Mouse (Mus musculus): ENCODE data around the gene Gm960. TPM values are rescaled to one million over a fixed set of nuclear protein-coding genes. Genes with fewer than 3 reads are reported as not detected.
"Not testable (repeated sequence)": the region's sequence is repeated elsewhere in the genome, so short reads cannot be mapped to it uniquely, and the experiment has no call there.

Gene Gm960
- total and polyA plus RNA-seq, 3 experiments, result 0.93 TPM; not detected in 2

- Histone ChIP-seq H3K9me3 (replicated peaks) (no peaks in the 10 kb centered on the region), H3K4me1 (ENCODE audit: insufficient read depth, low read depth, low read length) (no peaks in the 10 kb centered on the region), H3K27me3 (ENCODE audit: insufficient read depth, low read length) (peaks cover 13% of the 10 kb centered on the region; the same call in 1 of the 2 replicates), H3K4me3 (ENCODE audit: low read depth, low read length) (no peak overlapping the region), H3K36me3 (replicated peaks) (no peaks in the 10 kb centered on the region)
- DNase-seq (ENCODE audit: low spot score) (no peak), ATAC-seq (ENCODE audit: extremely low read depth, insufficient number of reproducible peaks, low FRiP score, poor library complexity, severe bottlenecking) (no peak)
- TF ChIP-seq POLR2AphosphoS5 (IDR thresholded peaks at IDR 0.05; ENCODE audit: insufficient replicate concordance, low read depth, low read length) (no peak), GATA2 (IDR thresholded peaks at IDR 0.05; ENCODE audit: borderline replicate concordance, low read depth, low read length) (no peak), GATA1 (IDR thresholded peaks at IDR 0.05; ENCODE audit: borderline replicate concordance, low read length) (no peak), CTCF (IDR thresholded peaks at IDR 0.05; ENCODE audit: low read depth, low read length) (no peak), TAL1 (conservative IDR thresholded peaks at IDR 0.05; ENCODE audit: low read depth, low read length) (no peak)
These were observed 111.0 kb downstream of the Gm960 start for GRCm38 (mm10) chr19:4587426-4587825.

- not testable (repeated sequence) for H3K9me3 ChIP-seq (replicated peaks); H3K36me3 ChIP-seq (replicated peaks); H3K4me1 ChIP-seq (ENCODE audit: insufficient read depth, low read depth, low read length); DNase-seq (ENCODE audit: low spot score); H3K4me3 ChIP-seq (ENCODE audit: low read depth, low read length); ATAC-seq (ENCODE audit: extremely low read depth, insufficient number of reproducible peaks, low FRiP score, poor library complexity, severe bottlenecking)
- H3K27me3 ChIP-seq (ENCODE audit: insufficient read depth, low read length), result peaks cover 13% of the 10 kb centered on the region; the same call in 1 of the 2 replicates
These were observed 111.7 kb downstream of the Gm960 start for GRCm38 (mm10) chr19:4586783-4587182.

- no peaks in the 10 kb centered on the region for H3K36me3 ChIP-seq (replicated peaks)
- TF ChIP-seq POLR2AphosphoS5 (IDR thresholded peaks at IDR 0.05; ENCODE audit: insufficient replicate concordance, low read depth, low read length) (no peak), CTCF (IDR thresholded peaks at IDR 0.05; ENCODE audit: low read depth, low read length) (no peak), GATA2 (IDR thresholded peaks at IDR 0.05; ENCODE audit: borderline replicate concordance, low read depth, low read length) (no peak), TAL1 (conservative IDR thresholded peaks at IDR 0.05; ENCODE audit: low read depth, low read length) (no peak), GATA1 (IDR thresholded peaks at IDR 0.05; ENCODE audit: borderline replicate concordance, low read length) (no peak)
- no peaks in the 10 kb centered on the region for H3K4me1 ChIP-seq (ENCODE audit: insufficient read depth, low read depth, low read length)
- peaks cover 13% of the 10 kb centered on the region for H3K27me3 ChIP-seq (ENCODE audit: insufficient read depth, low read length)
- DNase-seq (ENCODE audit: low spot score) (no peak), ATAC-seq (ENCODE audit: extremely low read depth, insufficient number of reproducible peaks, low FRiP score, poor library complexity, severe bottlenecking) (no peak)
- H3K4me3 ChIP-seq (ENCODE audit: low read depth, low read length), result no peak overlapping the region
- H3K9me3 ChIP-seq (replicated peaks), result no peaks in the 10 kb centered on the region
These were observed 114.6 kb downstream of the Gm960 start for GRCm38 (mm10) chr19:4583856-4584255.

- TF ChIP-seq CTCF (IDR thresholded peaks at IDR 0.05; ENCODE audit: low read depth, low read length) (no peak), POLR2AphosphoS5 (IDR thresholded peaks at IDR 0.05; ENCODE audit: insufficient replicate concordance, low read depth, low read length) (no peak), TAL1 (conservative IDR thresholded peaks at IDR 0.05; ENCODE audit: low read depth, low read length) (no peak), GATA1 (IDR thresholded peaks at IDR 0.05; ENCODE audit: borderline replicate concordance, low read length) (no peak), GATA2 (IDR thresholded peaks at IDR 0.05; ENCODE audit: borderline replicate concordance, low read depth, low read length) (no peak)
These were observed 119.2 kb downstream of the Gm960 start for GRCm38 (mm10) chr19:4579296-4579695.

GRCm38 (mm10) chr19:4578799-4579198, 119.7 kb downstream of the Gm960 start:
- Histone ChIP-seq H3K27me3 (ENCODE audit: insufficient read depth, low read length) (peaks cover 16% of the 10 kb centered on the region), H3K36me3 (replicated peaks) (no peaks in the 10 kb centered on the region), H3K9me3 (replicated peaks) (no peaks in the 10 kb centered on the region), H3K4me3 (ENCODE audit: low read depth, low read length) (no peak overlapping the region), H3K4me1 (ENCODE audit: insufficient read depth, low read depth, low read length) (no peaks in the 10 kb centered on the region)
- TF ChIP-seq TAL1 (conservative IDR thresholded peaks at IDR 0.05; ENCODE audit: low read depth, low read length), result no peak
- no peak for TF ChIP-seq POLR2AphosphoS5 (IDR thresholded peaks at IDR 0.05; ENCODE audit: insufficient replicate concordance, low read depth, low read length)
- ATAC-seq (ENCODE audit: extremely low read depth, insufficient number of reproducible peaks, low FRiP score, poor library complexity, severe bottlenecking), result no peak
- DNase-seq (ENCODE audit: low spot score), result no peak

More at GRCm38 (mm10) chr19:4579296-4579695, 119.2 kb downstream of the Gm960 start:
- Histone ChIP-seq H3K4me1 (ENCODE audit: insufficient read depth, low read depth, low read length) (no peaks in the 10 kb centered on the region), H3K36me3 (replicated peaks) (no peaks in the 10 kb centered on the region), H3K27me3 (ENCODE audit: insufficient read depth, low read length) (peaks cover 19% of the 10 kb centered on the region), H3K4me3 (ENCODE audit: low read depth, low read length) (no peak overlapping the region), H3K9me3 (replicated peaks) (no peaks in the 10 kb centered on the region)
- DNase-seq (ENCODE audit: low spot score) (no peak), ATAC-seq (ENCODE audit: extremely low read depth, insufficient number of reproducible peaks, low FRiP score, poor library complexity, severe bottlenecking) (no peak)

Other genes with a start within 250 kb of the Gm960 start
- not detected in 2 replicates for gene Syt12, start 221.2 kb downstream of the Gm960 start, total RNA-seq (2014; fragmentation: Nextera tagmentation)
- gene Syt12, start 221.2 kb downstream of the Gm960 start, total RNA-seq (2017), result 0.11 and 0.23 TPM in 2 replicates
- not detected in 2 replicates for gene Syt12, start 221.2 kb downstream of the Gm960 start, polyA plus RNA-seq (2012)
- gene 2010003K11Rik, start 200.1 kb downstream of the Gm960 start, total RNA-seq (2014; fragmentation: Nextera tagmentation), result not detected in 2 replicates
- gene 2010003K11Rik, start 200.1 kb downstream of the Gm960 start, total RNA-seq (2017), result 0.11 TPM in 1 of 2 replicates, not detected in the other
- not detected in 2 replicates for gene 2010003K11Rik, start 200.1 kb downstream of the Gm960 start, polyA plus RNA-seq (2012)
- gene Pcx, start 188.2 kb downstream of the Gm960 start, total RNA-seq (2014; fragmentation: Nextera tagmentation), result 2.4 and 26.3 TPM in 2 replicates
- gene Pcx, start 188.2 kb downstream of the Gm960 start, total RNA-seq (2017), result 2.2 and 2.5 TPM in 2 replicates
- 11.7 and 12.9 TPM in 2 replicates for gene Pcx, start 188.2 kb downstream of the Gm960 start, polyA plus RNA-seq (2012)
- not detected in 2 replicates for gene Lrfn4, start 83.0 kb downstream of the Gm960 start, total RNA-seq (2014; fragmentation: Nextera tagmentation)
- 0.35 and 0.49 TPM in 2 replicates for gene Lrfn4, start 83.0 kb downstream of the Gm960 start, total RNA-seq (2017)
- gene Lrfn4, start 83.0 kb downstream of the Gm960 start, polyA plus RNA-seq (2012), result 0.54 and 0.66 TPM in 2 replicates
- gene Rce1, start 73.0 kb downstream of the Gm960 start, total RNA-seq (2014; fragmentation: Nextera tagmentation), result 16.3 and 21.9 TPM in 2 replicates
- gene Rce1, start 73.0 kb downstream of the Gm960 start, total RNA-seq (2017), result 16.0 and 19.7 TPM in 2 replicates
- gene Rce1, start 73.0 kb downstream of the Gm960 start, polyA plus RNA-seq (2012), result 16.1 and 33.9 TPM in 2 replicates
- gene Sptbn2, start 12.5 kb upstream of the Gm960 start, total RNA-seq (2014; fragmentation: Nextera tagmentation), result 0.30 and 2.9 TPM in 2 replicates
- gene Sptbn2, start 12.5 kb upstream of the Gm960 start, total RNA-seq (2017), result 0.12 and 0.16 TPM in 2 replicates
- 0.17 and 0.21 TPM in 2 replicates for gene Sptbn2, start 12.5 kb upstream of the Gm960 start, polyA plus RNA-seq (2012)
- 8.3 and 9.8 TPM in 2 replicates for gene Rbm4b, start 57.8 kb upstream of the Gm960 start, total RNA-seq (2014; fragmentation: Nextera tagmentation)
- gene Rbm4b, start 57.8 kb upstream of the Gm960 start, total RNA-seq (2017), result 16.1 and 20.7 TPM in 2 replicates
- 5.1 and 5.3 TPM in 2 replicates for gene Rbm4b, start 57.8 kb upstream of the Gm960 start, polyA plus RNA-seq (2012)
- 50.8 and 72.4 TPM in 2 replicates for gene Rbm4, start 95.2 kb upstream of the Gm960 start, total RNA-seq (2014; fragmentation: Nextera tagmentation)
- 80.4 and 99.5 TPM in 2 replicates for gene Rbm4, start 95.2 kb upstream of the Gm960 start, total RNA-seq (2017)
- 3.6 and 19.9 TPM in 2 replicates for gene Rbm4, start 95.2 kb upstream of the Gm960 start, polyA plus RNA-seq (2012)
- 10.6 and 11.2 TPM in 2 replicates for gene Gm21992, start 112.9 kb upstream of the Gm960 start, total RNA-seq (2014; fragmentation: Nextera tagmentation)
- 32.1 and 40.1 TPM in 2 replicates for gene Gm21992, start 112.9 kb upstream of the Gm960 start, total RNA-seq (2017)
- 1.7 and 9.0 TPM in 2 replicates for gene Gm21992, start 112.9 kb upstream of the Gm960 start, polyA plus RNA-seq (2012)
- 70.3 and 82.1 TPM in 2 replicates for gene Rbm14, start 113.0 kb upstream of the Gm960 start, total RNA-seq (2014; fragmentation: Nextera tagmentation)
- gene Rbm14, start 113.0 kb upstream of the Gm960 start, total RNA-seq (2017), result 28.2 and 29.5 TPM in 2 replicates
- gene Rbm14, start 113.0 kb upstream of the Gm960 start, polyA plus RNA-seq (2012), result 38.6 and 55.3 TPM in 2 replicates
- gene Ccs, start 140.7 kb upstream of the Gm960 start, total RNA-seq (2014; fragmentation: Nextera tagmentation), result 17.3 and 20.6 TPM in 2 replicates
- gene Ccs, start 140.7 kb upstream of the Gm960 start, total RNA-seq (2017), result 30.1 and 31.2 TPM in 2 replicates
- 61.4 and 69.4 TPM in 2 replicates for gene Ccs, start 140.7 kb upstream of the Gm960 start, polyA plus RNA-seq (2012)
- gene Ccdc87, start 140.7 kb upstream of the Gm960 start, total RNA-seq (2014; fragmentation: Nextera tagmentation), result not detected in 2 replicates
- gene Ccdc87, start 140.7 kb upstream of the Gm960 start, total RNA-seq (2017), result 0.05 and 0.06 TPM in 2 replicates
- gene Ccdc87, start 140.7 kb upstream of the Gm960 start, polyA plus RNA-seq (2012), result 0.03 TPM in 1 of 2 replicates, not detected in the other
- gene Ctsf, start 156.5 kb upstream of the Gm960 start, total RNA-seq (2014; fragmentation: Nextera tagmentation), result not detected in 2 replicates
- gene Ctsf, start 156.5 kb upstream of the Gm960 start, total RNA-seq (2017), result 0.38 and 0.41 TPM in 2 replicates
- 0.05 TPM in 1 of 2 replicates, not detected in the other for gene Ctsf, start 156.5 kb upstream of the Gm960 start, polyA plus RNA-seq (2012)
- not detected in 2 replicates for gene Actn3, start 179.2 kb upstream of the Gm960 start, total RNA-seq (2014; fragmentation: Nextera tagmentation)
- 0.16 and 0.52 TPM in 2 replicates for gene Actn3, start 179.2 kb upstream of the Gm960 start, total RNA-seq (2017)
- 0.03 and 0.06 TPM in 2 replicates for gene Actn3, start 179.2 kb upstream of the Gm960 start, polyA plus RNA-seq (2012)
- gene Zdhhc24, start 180.0 kb upstream of the Gm960 start, total RNA-seq (2014; fragmentation: Nextera tagmentation), result 15.9 and 19.5 TPM in 2 replicates
- 13.9 and 15.7 TPM in 2 replicates for gene Zdhhc24, start 180.0 kb upstream of the Gm960 start, total RNA-seq (2017)
- 1.8 and 2.0 TPM in 2 replicates for gene Zdhhc24, start 180.0 kb upstream of the Gm960 start, polyA plus RNA-seq (2012)
- gene Bbs1, start 208.0 kb upstream of the Gm960 start, total RNA-seq (2014; fragmentation: Nextera tagmentation), result 5.2 and 5.5 TPM in 2 replicates
- 3.0 and 4.4 TPM in 2 replicates for gene Bbs1, start 208.0 kb upstream of the Gm960 start, total RNA-seq (2017)
- 5.6 and 8.7 TPM in 2 replicates for gene Bbs1, start 208.0 kb upstream of the Gm960 start, polyA plus RNA-seq (2012)
- 41.5 and 45.4 TPM in 2 replicates for gene Dpp3, start 229.6 kb upstream of the Gm960 start, total RNA-seq (2014; fragmentation: Nextera tagmentation)
- 47.3 and 54.2 TPM in 2 replicates for gene Dpp3, start 229.6 kb upstream of the Gm960 start, total RNA-seq (2017)
- gene Dpp3, start 229.6 kb upstream of the Gm960 start, polyA plus RNA-seq (2012), result 82.6 and 88.2 TPM in 2 replicates
- not detected in 2 replicates for gene Peli3, start 244.5 kb upstream of the Gm960 start, total RNA-seq (2014; fragmentation: Nextera tagmentation)
- gene Peli3, start 244.5 kb upstream of the Gm960 start, total RNA-seq (2017), result 0.05 TPM in 1 of 2 replicates, not detected in the other
- gene Peli3, start 244.5 kb upstream of the Gm960 start, polyA plus RNA-seq (2012), result not detected in 2 replicates